Mouse (Mus musculus) myocyte (in vitro differentiated cells): ENCODE data around the gene Sla2.

Source experiments
- E2F4 ChIP-seq: IDR thresholded peaks from one replicate; pipeline ENCODE4 v1.6.1; 2011; ENCODE audit warnings: mild to moderate bottlenecking, control low read depth, moderate library complexity; ENCODE audit not compliant: insufficient read depth
- MAX ChIP-seq: IDR thresholded peaks from one replicate; pipeline ENCODE4 v1.6.1; 2011; ENCODE audit warnings: low read depth, mild to moderate bottlenecking, control low read depth
- MYOG ChIP-seq, 3 experiments: IDR thresholded peaks; one replicate each; pipeline ENCODE4 v1.6.1; 2011; ENCODE audit warnings: control low read depth in 2 of 3, low read depth in 2 of 3, mild to moderate bottlenecking in 2 of 3; ENCODE audit not compliant: insufficient read length in 2 of 3, control insufficient read depth in 1 of 3, insufficient read depth in 1 of 3
- POLR2A ChIP-seq: IDR thresholded peaks from one replicate; pipeline ENCODE4 v1.6.1; 2011; ENCODE audit warnings: low read depth, mild to moderate bottlenecking, control low read depth, moderate library complexity; ENCODE audit not compliant: insufficient read length
- TCF3 ChIP-seq: IDR thresholded peaks from one replicate; pipeline ENCODE4 v1.6.1; 2011; ENCODE audit warnings: low read depth, control low read depth; ENCODE audit not compliant: insufficient read length
- USF1 ChIP-seq: IDR thresholded peaks from one replicate; pipeline ENCODE4 v1.6.1; 2011; ENCODE audit warnings: low read depth, mild to moderate bottlenecking, control low read depth, moderate library complexity

- TF ChIP-seq MAX, result no peak
- no peak for TF ChIP-seq POLR2A
- no peak for TF ChIP-seq MYOG (IDR thresholded peaks at IDR 0.05; ENCODE audit: control insufficient read depth in 1 of 3, insufficient read depth in 1 of 3, insufficient read length in 2 of 3, low read depth in 2 of 3)
- no peak for TF ChIP-seq USF1
- TF ChIP-seq E2F4, result no peak
- no peak for TF ChIP-seq TCF3
These were observed 40.7 kb upstream of the Sla2 start for GRCm38 (mm10) chr2:156927663-156928062.
